Mouse (Mus musculus) spleen, postnatal 14 days (tissue): ENCODE data around the gene Madcam1.
"Not testable (repeated sequence)": the region's sequence is repeated elsewhere in the genome, so short reads cannot be mapped to it uniquely, and the experiment has no call there.

Experiments used
- DNase-seq, 2 experiments: peaks; one replicate each; pipeline ENCODE4 v3.0.0; 2021 to 2022; ENCODE audit warnings: low spot score in 2 of 2

Gene Madcam1

GRCm38 (mm10) chr10:79688720-79689119 lies 24.4 kb downstream of the Madcam1 start, which contains the start of gene Gzmm:
Gene Gzmm, plus strand, starts transcription at chr10:79689020.
- DNase-seq: no peak

- no peak for DNase-seq
These were observed 24.8 kb downstream of the Madcam1 start for GRCm38 (mm10) chr10:79689178-79689577.

- DNase-seq: no peak
These were observed 27.7 kb downstream of the Madcam1 start for GRCm38 (mm10) chr10:79691986-79692548.

GRCm38 (mm10) chr10:79693580-79694378 lies 29.4 kb downstream of the Madcam1 start:
- DNase-seq: no peak

- no peak for DNase-seq
These were observed 30.0 kb downstream of the Madcam1 start for GRCm38 (mm10) chr10:79694379-79694655.

- peak; percentile 62 to 77 for DNase-seq
These were observed 31.1 kb downstream of the Madcam1 start for GRCm38 (mm10) chr10:79695231-79696128.

GRCm38 (mm10) chr10:79696129-79696651 lies 31.8 kb downstream of the Madcam1 start:
- DNase-seq: no peak

GRCm38 (mm10) chr10:79697916-79698315 lies 33.6 kb downstream of the Madcam1 start:
- no peak for DNase-seq

GRCm38 (mm10) chr10:79698459-79698858 lies 34.1 kb downstream of the Madcam1 start:
- DNase-seq: no peak

GRCm38 (mm10) chr10:79700676-79701075 lies 36.3 kb downstream of the Madcam1 start:
- no peak for DNase-seq

- no peak for DNase-seq
These were observed 37.2 kb downstream of the Madcam1 start for GRCm38 (mm10) chr10:79701443-79702129.

GRCm38 (mm10) chr10:79702970-79703369 lies 38.6 kb downstream of the Madcam1 start:
- not testable (repeated sequence) for DNase-seq

- DNase-seq: no peak
These were observed 39.2 kb downstream of the Madcam1 start for GRCm38 (mm10) chr10:79703541-79703940.

- DNase-seq: peak; percentile 95 to 98
These were observed 40.0 kb downstream of the Madcam1 start, which contains the start of gene Bsg for GRCm38 (mm10) chr10:79704065-79704969. Gene Bsg, plus strand, starts transcription at chr10:79704491.

- no peak for DNase-seq
These were observed 40.6 kb downstream of the Madcam1 start for GRCm38 (mm10) chr10:79704970-79705360.

GRCm38 (mm10) chr10:79705951-79706350 lies 41.6 kb downstream of the Madcam1 start:
- peak; percentile 52 to 67 for DNase-seq

GRCm38 (mm10) chr10:79706406-79707094 lies 42.2 kb downstream of the Madcam1 start:
- DNase-seq: no peak

GRCm38 (mm10) chr10:79707162-79707561 lies 42.8 kb downstream of the Madcam1 start:
- DNase-seq: no peak

GRCm38 (mm10) chr10:79707759-79708158 lies 43.4 kb downstream of the Madcam1 start:
- no peak for DNase-seq

- DNase-seq: no peak
These were observed 44.3 kb downstream of the Madcam1 start for GRCm38 (mm10) chr10:79708668-79709067.
